Mouse (Mus musculus) limb, embryonic 15.5 days (tissue): ENCODE results near the gene Syn3. TPM values are rescaled to one million over a fixed set of nuclear protein-coding genes. Genes with fewer than 3 reads are reported as not detected.

Experiments used
- ATAC-seq: fragments of 200-750 bp; cut with Nextera tagmentation; 2 replicates; pipeline ENCODE4 v1.8.0; 2017; ENCODE audit warnings: low read depth, moderate TSS enrichment; ENCODE audit not compliant: insufficient number of reproducible peaks, low FRiP score, low TSS enrichment
- H3K27ac ChIP-seq: fragments of 300-500 bp; sonication (generic); 2 replicates; pipeline ENCODE4 v1.5.1; 2015; ENCODE audit warnings: moderate library complexity, mild to moderate bottlenecking, inconsistent platforms
- H3K27me3 ChIP-seq: fragments of 300-500 bp; sonication (generic); 2 replicates; pipeline ENCODE4 v1.6.1; 2015; ENCODE audit warnings: inconsistent platforms
- H3K36me3 ChIP-seq: fragments of 300-500 bp; sonication (generic); 2 replicates; pipeline ENCODE4 v1.6.1; 2015; ENCODE audit warnings: inconsistent platforms
- H3K4me1 ChIP-seq: fragments of 300-500 bp; sonication (generic); 2 replicates; pipeline ENCODE4 v1.6.1; 2015; ENCODE audit warnings: inconsistent platforms
- H3K4me2 ChIP-seq: fragments of 300-500 bp; sonication (generic); 2 replicates; pipeline ENCODE4 v1.6.1; 2015; ENCODE audit warnings: mild to moderate bottlenecking, inconsistent platforms
- H3K4me3 ChIP-seq: fragments of 300-500 bp; sonication (generic); 2 replicates; pipeline ENCODE4 v1.5.1; 2015; ENCODE audit warnings: mild to moderate bottlenecking, inconsistent platforms
- H3K9ac ChIP-seq: fragments of 300-500 bp; sonication (generic); 2 replicates; pipeline ENCODE4 v1.6.1; 2015; ENCODE audit warnings: inconsistent platforms
- H3K9me3 ChIP-seq: fragments of 300-500 bp; sonication (generic); 2 replicates; pipeline ENCODE4 v1.6.1; 2016; ENCODE audit warnings: inconsistent platforms
- WGBS: fragments of 180-500 bp; shearing (Covaris S2); methylation state at CpG from one replicate; pipeline ENCODE4 v1.1.7; 2015; 5-methylcytosine and 5-hydroxymethylcytosine counted together
- polyA plus RNA-seq: library from polyadenylated mRNA; unstranded; fragments of >200 nt; fragmentation: Nextera tagmentation; extraction: Ambion mirVana; gene quantifications from 2 replicates; pipeline ENCODE4 v1.2.1, GENCODE M21; 2015

The Syn3 gene
- polyA plus RNA-seq, 1 experiment from 2014 or later: 1.7 TPM

DNA sequence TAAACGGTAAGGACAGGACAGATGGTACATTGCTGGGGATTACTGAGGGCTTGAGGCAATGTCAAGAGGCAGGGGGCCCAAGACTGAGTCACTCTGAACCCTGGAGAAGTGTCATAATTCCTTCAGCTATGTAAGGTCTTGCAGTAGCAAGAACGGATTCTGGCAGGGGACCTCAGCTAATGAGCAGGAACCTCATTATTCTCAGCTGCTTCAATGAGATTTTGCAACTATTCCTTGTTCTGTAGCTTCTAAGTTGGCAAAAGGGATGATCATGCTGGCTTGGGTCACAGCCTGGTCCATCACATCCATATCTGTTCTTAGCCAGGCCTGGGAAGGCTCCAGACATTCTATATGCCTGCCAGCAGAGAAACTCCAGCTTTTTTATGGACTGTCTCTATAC is 139.5 kb downstream of the Syn3 start:
- H3K27ac ChIP-seq: 0 out of 2 replicates have a peak overlapping the region, but pooled peaks have one; percentile 1
- H3K4me3 ChIP-seq: no peak overlapping the region
- WGBS: 17% methylated on average over 2 of the region's 2 CpGs
- H3K9ac ChIP-seq: no peak overlapping the region
- no peak overlapping the region for H3K4me2 ChIP-seq
- peaks cover 17% of the 10 kb centered on the region for H3K4me1 ChIP-seq
- no peaks in the 10 kb centered on the region for H3K36me3 ChIP-seq
- H3K27me3 ChIP-seq: 0 out of 2 replicates have a peak, but pooled peaks cover 3% of the 10 kb centered on the region
- ATAC-seq: 0 out of 2 replicates have a peak, but pooled peaks have one; percentile 41
- no peaks in the 10 kb centered on the region for H3K9me3 ChIP-seq

DNA sequence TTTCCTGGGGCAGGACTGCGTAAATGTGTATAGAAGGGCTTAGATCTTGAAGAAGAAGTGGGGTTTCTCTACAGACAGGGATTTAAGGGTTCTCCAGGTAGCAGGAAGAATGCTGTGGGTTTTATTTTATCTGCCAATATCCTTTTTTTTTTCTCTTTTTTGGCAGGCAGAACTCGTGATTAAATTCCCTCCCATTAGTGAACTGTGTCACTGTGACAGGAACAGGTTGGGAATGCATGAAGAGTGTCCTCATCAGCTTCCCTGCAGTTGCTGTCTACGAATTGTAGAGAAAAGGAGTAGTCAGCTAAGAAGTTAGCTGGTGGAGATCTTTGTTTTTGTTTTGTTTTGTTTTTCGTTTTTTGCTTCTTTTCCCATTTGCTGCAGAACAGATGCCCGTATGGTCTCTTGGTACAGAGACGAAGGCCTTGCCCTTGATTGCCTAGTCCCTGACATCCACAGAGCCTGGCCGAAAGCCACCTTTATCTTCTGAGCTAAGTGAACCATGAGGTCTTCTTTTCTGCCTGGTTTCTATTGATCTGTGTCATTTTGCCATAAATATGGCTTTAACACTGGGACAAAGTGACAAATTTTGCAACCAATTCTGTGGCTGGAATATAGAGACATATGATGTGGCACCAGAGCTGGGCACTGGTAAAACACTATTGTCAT is 140.3 kb downstream of the Syn3 start:
- H3K4me3 ChIP-seq: no peak overlapping the region
- H3K9ac ChIP-seq: no peak overlapping the region
- H3K9me3 ChIP-seq: no peaks in the 10 kb centered on the region
- H3K27ac ChIP-seq: no peak overlapping the region
- 0 out of 2 replicates have a peak, but pooled peaks cover 3% of the 10 kb centered on the region for H3K27me3 ChIP-seq
- no peak overlapping the region for H3K4me2 ChIP-seq
- ATAC-seq: no peak
- 74% methylated on average over 7 of the region's 7 CpGs for WGBS
- peaks cover 2% of the 10 kb centered on the region; the same call in 1 of the 2 replicates for H3K36me3 ChIP-seq
- H3K4me1 ChIP-seq: peaks cover 17% of the 10 kb centered on the region

DNA sequence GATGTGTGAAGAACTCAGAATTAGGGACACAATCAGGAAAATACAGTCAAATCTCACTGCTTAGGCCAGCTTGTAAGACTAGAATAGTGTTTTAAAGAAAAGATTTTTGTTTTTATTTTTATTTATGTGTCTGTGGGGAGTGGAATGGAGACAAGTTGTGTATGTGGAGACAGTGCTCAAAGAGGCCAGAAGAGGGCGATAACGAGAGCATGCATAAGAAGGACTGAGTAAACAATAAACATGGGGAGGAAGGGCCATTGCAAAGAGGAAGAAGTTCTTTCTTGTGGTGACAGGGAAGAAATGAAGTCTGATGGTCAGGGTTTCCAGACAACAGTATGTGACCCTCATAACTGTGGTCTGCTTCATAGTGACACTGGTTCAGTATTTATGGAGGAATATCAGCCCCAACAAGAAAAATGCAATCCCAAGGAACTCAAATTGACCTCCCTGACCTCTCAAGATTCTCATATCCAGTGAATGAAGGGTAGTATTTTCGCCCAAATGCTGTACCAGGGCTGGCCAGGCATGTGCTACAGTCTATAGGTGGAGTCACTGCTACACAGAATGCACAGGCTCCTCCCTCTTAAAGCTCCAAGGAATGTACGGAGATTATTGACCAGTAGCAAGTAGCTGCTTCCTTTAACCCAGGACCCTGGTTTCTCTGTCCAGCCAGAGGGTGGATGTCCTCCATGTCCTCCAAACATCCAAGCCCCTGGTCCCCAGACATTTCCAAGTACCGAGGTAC is 141.7 kb downstream of the Syn3 start:
- no peak overlapping the region for H3K9ac ChIP-seq

DNA sequence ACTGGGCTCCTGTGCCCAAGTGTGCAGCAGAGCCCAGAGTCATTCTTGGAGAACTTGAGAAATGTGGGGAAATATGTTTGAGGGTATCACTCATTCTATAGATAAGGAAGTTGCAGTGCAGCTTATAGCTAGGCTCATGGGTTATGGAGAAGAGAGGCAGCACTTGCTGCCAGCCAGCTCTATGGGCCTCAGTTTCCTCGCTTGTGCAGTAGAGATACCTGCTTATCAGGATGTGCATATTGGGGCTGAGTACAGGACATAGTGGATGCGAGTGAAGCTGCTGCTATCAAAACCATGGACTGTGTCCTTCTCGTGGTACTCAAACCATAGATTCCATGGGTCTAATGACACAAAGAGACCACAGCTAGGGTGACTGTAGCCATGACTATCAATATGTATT is 146.2 kb downstream of the Syn3 start:
- Histone ChIP-seq H3K4me1 (no peaks in the 10 kb centered on the region; the same call in 1 of the 2 replicates), H3K9me3 (no peaks in the 10 kb centered on the region), H3K9ac (no peak overlapping the region), H3K4me3 (no peak overlapping the region), H3K36me3 (peaks cover 17% of the 10 kb centered on the region), H3K4me2 (no peak overlapping the region), H3K27me3 (no peaks in the 10 kb centered on the region), H3K27ac (no peak overlapping the region)
- 96% methylated on average over 3 of the region's 3 CpGs for WGBS
- no peak for ATAC-seq

More for the DNA sequence above, 141.7 kb downstream of the Syn3 start:
- Histone ChIP-seq H3K36me3 (peaks cover 2% of the 10 kb centered on the region; the same call in 1 of the 2 replicates), H3K27ac (no peak overlapping the region), H3K9me3 (no peaks in the 10 kb centered on the region), H3K4me1 (peaks cover 17% of the 10 kb centered on the region), H3K4me3 (no peak overlapping the region), H3K4me2 (no peak overlapping the region), H3K27me3 (no peaks in the 10 kb centered on the region)
- 55% methylated on average over 5 of the region's 5 CpGs for WGBS
- no peak for ATAC-seq

DNA sequence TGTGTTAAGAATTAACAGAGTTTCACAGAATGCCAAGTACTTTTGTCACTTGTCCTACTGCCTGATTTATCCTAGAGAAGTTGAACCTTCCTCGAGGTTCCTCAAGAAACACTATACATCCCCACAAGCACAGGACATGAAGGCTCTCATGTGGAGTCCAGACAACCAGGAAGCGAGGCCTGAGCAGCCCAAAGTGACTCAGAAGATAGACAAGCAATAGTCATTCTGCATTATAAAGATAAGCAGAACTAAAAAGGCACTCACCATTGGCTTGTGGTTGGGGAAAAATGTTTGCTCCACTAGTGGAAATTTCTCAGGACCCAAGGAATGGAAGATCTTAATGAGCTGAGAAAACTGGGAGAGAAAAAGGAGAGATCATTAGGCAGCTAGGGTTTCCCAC is 147.4 kb downstream of the Syn3 start:
- Histone ChIP-seq H3K36me3 (peaks cover 21% of the 10 kb centered on the region), H3K27ac (no peak overlapping the region), H3K4me3 (no peak overlapping the region), H3K9me3 (no peaks in the 10 kb centered on the region), H3K9ac (no peak overlapping the region), H3K4me2 (no peak overlapping the region), H3K4me1 (no peaks in the 10 kb centered on the region; the same call in 1 of the 2 replicates), H3K27me3 (no peaks in the 10 kb centered on the region)
- WGBS: 76% methylated on average over 2 of the region's 2 CpGs
- ATAC-seq: no peak

DNA sequence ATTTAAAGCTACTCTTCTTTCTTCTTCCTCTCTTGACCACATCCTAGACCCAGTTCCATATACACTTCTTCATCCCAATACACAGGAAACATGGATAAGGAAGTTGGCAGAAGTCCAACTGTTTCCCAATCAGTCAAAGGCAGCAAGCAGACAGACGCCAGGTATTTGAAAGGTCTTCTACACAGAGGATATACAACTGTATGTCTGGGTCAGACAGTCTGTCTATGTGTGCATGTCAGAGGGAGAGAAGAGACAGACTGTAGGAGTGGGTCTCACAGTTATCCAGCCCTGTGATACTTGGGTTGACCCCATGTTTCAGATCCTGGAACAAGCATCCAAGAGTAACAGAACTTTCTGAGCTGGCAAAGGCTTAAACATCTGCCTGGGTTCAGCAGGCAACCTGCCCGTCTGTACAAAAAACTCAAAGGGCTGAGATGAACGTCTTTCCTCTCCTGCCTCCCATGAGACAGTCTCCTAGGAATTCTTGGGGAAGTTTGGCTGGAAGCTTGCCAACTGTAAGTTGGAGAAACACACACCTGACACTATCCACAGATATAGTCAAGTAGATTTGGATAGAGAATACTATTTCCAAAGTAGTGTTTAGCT is 152.4 kb downstream of the Syn3 start:
- Histone ChIP-seq H3K36me3 (peaks cover 45% of the 10 kb centered on the region), H3K4me2 (no peak overlapping the region), H3K9ac (no peak overlapping the region), H3K4me3 (no peak overlapping the region), H3K27ac (no peak overlapping the region), H3K4me1 (peaks cover 11% of the 10 kb centered on the region; the same call in 1 of the 2 replicates), H3K9me3 (no peaks in the 10 kb centered on the region), H3K27me3 (no peaks in the 10 kb centered on the region)
- 36% methylated on average over 3 of the region's 3 CpGs for WGBS
- ATAC-seq: no peak

DNA sequence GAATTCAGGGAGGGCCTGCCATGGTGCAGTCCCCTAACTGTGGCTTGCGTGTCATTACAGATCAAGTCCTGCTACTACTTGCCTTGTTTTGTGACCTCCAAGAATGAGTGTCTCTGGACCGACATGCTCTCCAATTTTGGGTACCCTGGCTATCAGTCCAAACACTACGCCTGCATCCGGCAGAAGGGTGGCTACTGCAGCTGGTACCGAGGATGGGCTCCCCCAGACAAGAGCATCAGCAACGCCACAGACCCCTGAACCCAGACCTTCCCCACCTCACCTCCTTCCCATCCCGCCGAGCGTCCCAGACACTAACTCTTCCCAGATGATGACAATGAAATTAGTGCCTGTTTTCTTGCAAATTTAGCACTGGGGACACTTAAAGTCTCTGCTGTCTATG is 153.1 kb downstream of the Syn3 start:
- ATAC-seq: no peak
- no peak overlapping the region for H3K4me3 ChIP-seq
- H3K4me2 ChIP-seq: no peak overlapping the region
- H3K27me3 ChIP-seq: no peaks in the 10 kb centered on the region
- H3K4me1 ChIP-seq: peaks cover 12% of the 10 kb centered on the region
- H3K9me3 ChIP-seq: no peaks in the 10 kb centered on the region
- no peak overlapping the region for H3K9ac ChIP-seq
- H3K27ac ChIP-seq: no peak overlapping the region
- H3K36me3 ChIP-seq: peaks cover 40% of the 10 kb centered on the region
- WGBS: 94% methylated on average over 9 of the region's 9 CpGs

DNA sequence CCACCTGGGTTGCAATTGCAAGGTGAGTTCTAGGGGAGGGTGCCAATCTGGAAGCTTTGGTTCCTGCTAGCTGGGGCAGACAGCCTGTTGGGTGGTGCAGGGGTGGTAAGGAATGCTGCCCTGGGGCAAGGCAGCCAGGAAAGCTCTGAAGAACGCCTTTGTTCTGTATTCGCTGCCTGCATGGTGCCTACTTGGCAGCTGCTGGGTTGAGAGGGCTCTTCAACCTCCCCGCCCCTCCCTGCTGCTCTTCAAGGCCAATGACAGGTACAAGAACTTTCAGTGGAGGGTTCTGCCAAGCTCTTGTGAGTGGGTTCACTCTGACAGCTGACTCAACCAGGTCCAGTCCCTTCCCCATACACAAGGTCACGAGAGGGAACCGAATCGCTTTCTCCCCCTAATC is 154.0 kb downstream of the Syn3 start:
- H3K36me3 ChIP-seq: peaks cover 39% of the 10 kb centered on the region

DNA sequence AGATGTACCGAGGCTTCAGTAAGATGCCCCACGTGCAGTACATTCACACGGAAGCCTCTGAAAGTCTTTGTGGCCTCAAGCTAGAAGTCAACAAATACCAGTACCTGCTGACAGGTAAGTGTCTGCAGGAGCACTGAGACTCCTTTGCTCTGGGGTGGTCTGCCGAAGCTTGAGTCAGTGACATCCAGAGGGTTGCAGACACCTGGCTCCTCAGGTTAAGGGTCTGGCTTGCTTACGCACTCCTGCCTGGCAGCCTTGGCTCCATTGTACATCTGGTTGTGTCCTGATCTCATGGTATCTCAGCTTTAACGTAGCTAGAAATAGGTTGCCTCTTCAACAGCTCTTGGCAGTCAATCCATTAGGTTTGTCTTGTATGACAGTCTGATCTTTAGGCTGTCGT is 154.8 kb downstream of the Syn3 start:
- no peak for ATAC-seq
- Histone ChIP-seq H3K4me3 (no peak overlapping the region), H3K27ac (no peak overlapping the region), H3K4me1 (peaks cover 29% of the 10 kb centered on the region), H3K9me3 (no peaks in the 10 kb centered on the region), H3K4me2 (no peak overlapping the region), H3K9ac (no peak overlapping the region), H3K27me3 (no peaks in the 10 kb centered on the region), H3K36me3 (peaks cover 39% of the 10 kb centered on the region)
- 82% methylated on average over 7 of the region's 7 CpGs for WGBS

More for the DNA sequence above, 154.0 kb downstream of the Syn3 start:
- peaks cover 22% of the 10 kb centered on the region for H3K4me1 ChIP-seq
- H3K4me2 ChIP-seq: no peak overlapping the region
- H3K9me3 ChIP-seq: no peaks in the 10 kb centered on the region
- H3K27ac ChIP-seq: no peak overlapping the region
- no peak overlapping the region for H3K9ac ChIP-seq
- 77% methylated on average over 6 of the region's 6 CpGs for WGBS
- ATAC-seq: no peak
- H3K4me3 ChIP-seq: no peak overlapping the region
- no peaks in the 10 kb centered on the region for H3K27me3 ChIP-seq

DNA sequence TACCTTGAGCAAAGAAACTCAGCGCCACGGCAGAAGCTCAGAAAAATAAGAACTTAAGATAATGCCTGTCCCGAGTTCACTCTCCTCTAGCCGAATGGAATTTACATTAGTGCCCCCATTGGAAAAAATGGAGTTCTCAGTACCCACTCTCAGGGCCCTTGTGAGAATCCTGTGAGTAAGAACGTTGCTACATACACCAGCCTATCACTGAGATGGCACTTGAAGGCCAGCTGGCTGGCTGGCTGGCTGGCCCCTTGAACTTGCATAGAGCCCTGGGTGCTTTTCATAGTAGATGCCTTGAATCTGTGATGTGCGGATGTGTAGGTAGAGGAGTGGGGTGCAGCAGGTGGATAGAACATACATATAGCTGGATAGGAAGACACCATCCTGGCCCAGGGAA is 155.3 kb downstream of the Syn3 start:
- peaks cover 36% of the 10 kb centered on the region for H3K36me3 ChIP-seq
- no peak for ATAC-seq
- 93% methylated on average over 6 of the region's 6 CpGs for WGBS
- H3K4me1 ChIP-seq: peaks cover 34% of the 10 kb centered on the region
- no peak overlapping the region for H3K9ac ChIP-seq
- H3K27me3 ChIP-seq: no peaks in the 10 kb centered on the region
- H3K4me2 ChIP-seq: no peak overlapping the region
- H3K4me3 ChIP-seq: no peak overlapping the region
- H3K9me3 ChIP-seq: no peaks in the 10 kb centered on the region
- no peak overlapping the region for H3K27ac ChIP-seq

DNA sequence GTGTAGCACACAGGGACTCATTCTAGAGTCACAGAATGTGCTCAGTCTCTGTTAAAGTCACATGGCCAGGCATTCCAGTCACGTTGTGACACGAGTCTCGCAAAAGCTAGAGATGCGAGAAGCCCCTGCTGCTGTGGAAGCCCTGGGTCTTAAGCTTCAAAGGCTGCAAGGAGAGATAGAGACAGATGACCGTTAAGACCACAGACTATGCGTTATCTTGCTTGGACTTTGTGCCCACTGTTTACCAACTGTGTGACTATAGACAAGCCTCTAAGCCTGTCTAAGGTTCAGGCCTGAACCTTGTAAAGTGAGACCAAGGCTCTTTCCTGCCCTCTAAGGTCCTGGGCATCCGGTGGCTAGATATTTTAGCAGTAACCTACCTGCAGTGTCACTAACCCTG is 156.0 kb downstream of the Syn3 start:
- WGBS: 49% methylated on average over 7 of the region's 7 CpGs
- no peak for ATAC-seq

DNA sequence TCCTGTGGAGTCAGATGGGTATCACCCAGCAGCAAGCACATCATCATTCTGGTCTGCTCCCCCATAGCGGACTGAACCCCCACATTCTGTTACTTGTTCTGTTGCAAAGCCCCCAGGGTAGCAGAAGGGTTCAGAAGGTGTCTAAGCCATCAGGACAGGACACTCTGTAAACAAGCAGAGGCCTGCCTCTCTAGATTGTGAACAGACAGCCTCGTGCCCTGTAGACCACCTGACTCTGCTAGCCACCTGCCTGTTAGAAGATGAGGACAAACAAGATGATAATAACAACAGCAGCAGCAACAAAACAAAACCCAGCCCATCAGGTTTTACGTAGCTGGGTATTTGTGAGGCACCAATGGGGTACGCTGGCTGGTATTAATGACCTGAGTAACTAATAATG is 156.5 kb downstream of the Syn3 start:
- peaks cover 46% of the 10 kb centered on the region for H3K4me1 ChIP-seq
- WGBS: 76% methylated on average over 4 of the region's 4 CpGs
- no peak overlapping the region for H3K4me3 ChIP-seq
- no peak overlapping the region for H3K4me2 ChIP-seq
- no peaks in the 10 kb centered on the region for H3K9me3 ChIP-seq
- no peak for ATAC-seq
- H3K27ac ChIP-seq: no peak overlapping the region
- no peaks in the 10 kb centered on the region for H3K27me3 ChIP-seq
- no peak overlapping the region for H3K9ac ChIP-seq
- H3K36me3 ChIP-seq: peaks cover 30% of the 10 kb centered on the region

More for the DNA sequence above, 156.0 kb downstream of the Syn3 start:
- H3K4me2 ChIP-seq: no peak overlapping the region
- H3K9me3 ChIP-seq: no peaks in the 10 kb centered on the region
- H3K27ac ChIP-seq: no peak overlapping the region
- peaks cover 40% of the 10 kb centered on the region for H3K4me1 ChIP-seq
- H3K27me3 ChIP-seq: no peaks in the 10 kb centered on the region
- H3K4me3 ChIP-seq: no peak overlapping the region
- H3K9ac ChIP-seq: no peak overlapping the region
- peaks cover 32% of the 10 kb centered on the region for H3K36me3 ChIP-seq
